Mouse (Mus musculus) adrenal gland, adult 10 weeks (tissue): ENCODE results near the gene Dnah7c. TPM values are rescaled to one million over a fixed set of nuclear protein-coding genes. Genes with fewer than 3 reads are reported as not detected.

Experiments
- polyA plus RNA-seq: library from polyadenylated mRNA; stranded (reverse); fragments of 350-450 nt; fragmentation: Illumina TruSeq; extraction: RNeasy Lipid Tissue Mini Kit (QIAGEN cat#74804); gene quantifications from one replicate; pipeline ENCODE4 v1.2.3, GENCODE M21; 2014; ENCODE audit warnings: low read depth, low replicate concordance

Gene Dnah7c
- polyA plus RNA-seq = 0.35 TPM

GRCm38 (mm10) chr1:46425137-46425925 is at the start of gene Dnah7c:
Gene Dnah7c (plus strand): TSS chr1:46425592.

